Mouse (Mus musculus): ENCODE results near the gene Lima1. TPM values are rescaled to one million over a fixed set of nuclear protein-coding genes. Genes with fewer than 3 reads are reported as not detected.

The Lima1 gene
- total and polyA plus RNA-seq, 2 experiments from 2014 or later = 6.4 to 7.8 TPM

GRCm38 (mm10) chr15:99801885-99802572 lies 73.2 kb downstream of the Lima1 start:
- no peak for TF ChIP-seq CTCF (IDR thresholded peaks at IDR 0.05)
- Histone ChIP-seq H3K9me3 (ENCODE audit: low read length) (no peaks in the 10 kb centered on the region), H3K27ac (ENCODE audit: low read depth, low read length) (no peak overlapping the region), H3K9ac (replicated peaks; ENCODE audit: low read length, poor library complexity, severe bottlenecking) (no peak overlapping the region), H3K4me2 (ENCODE audit: low read depth, low read length, poor library complexity, severe bottlenecking) (no peak overlapping the region), H3K4me3 (ENCODE audit: low read depth, low read length) (no peak overlapping the region), H3K4me1 (ENCODE audit: insufficient read depth, low read length) (no peaks in the 10 kb centered on the region), H3K36me3 (ENCODE audit: insufficient read depth, low read length) (peaks cover 4% of the 10 kb centered on the region; the same call in 1 of the 2 replicates), H3K27me3 (ENCODE audit: insufficient read depth, low read length) (no peaks in the 10 kb centered on the region; the same call in 1 of the 2 replicates)
- DNase-seq (ENCODE audit: low spot score) (no peak), ATAC-seq (ENCODE audit: low FRiP score) (no peak)
- whole genome bisulfite sequencing = 71% methylated on average over 24 of the region's 24 CpGs

- H3K9me3 ChIP-seq (ENCODE audit: low read length) = no peaks in the 10 kb centered on the region
- no peak overlapping the region for H3K4me3 ChIP-seq (ENCODE audit: low read depth, low read length)
- no peak for DNase-seq (ENCODE audit: low spot score)
- ATAC-seq (ENCODE audit: low FRiP score) = no peak
- H3K4me1 ChIP-seq (ENCODE audit: insufficient read depth, low read length) = no peaks in the 10 kb centered on the region
- no peaks in the 10 kb centered on the region; the same call in 1 of the 2 replicates for H3K27me3 ChIP-seq (ENCODE audit: insufficient read depth, low read length)
- 92% methylated on average over 6 of the region's 6 CpGs for WGBS
- no peak for TF ChIP-seq CTCF (IDR thresholded peaks at IDR 0.05)
- no peak overlapping the region for H3K4me2 ChIP-seq (ENCODE audit: low read depth, low read length, poor library complexity, severe bottlenecking)
- H3K36me3 ChIP-seq (ENCODE audit: insufficient read depth, low read length) = no peaks in the 10 kb centered on the region
- no peak overlapping the region for H3K9ac ChIP-seq (replicated peaks; ENCODE audit: low read length, poor library complexity, severe bottlenecking)
- no peak overlapping the region for H3K27ac ChIP-seq (ENCODE audit: low read depth, low read length)
Measured at GRCm38 (mm10) chr15:99799706-99800105, 75.5 kb downstream of the Lima1 start.

GRCm38 (mm10) chr15:99797898-99798297 lies 77.4 kb downstream of the Lima1 start:
- no peak for ATAC-seq (ENCODE audit: low FRiP score)
- 76% methylated on average over 5 of the region's 5 CpGs for WGBS
- no peak overlapping the region for H3K4me3 ChIP-seq (ENCODE audit: low read depth, low read length)

GRCm38 (mm10) chr15:99796735-99797134 lies 78.5 kb downstream of the Lima1 start:
- Histone ChIP-seq H3K36me3 (ENCODE audit: insufficient read depth, low read length) (no peaks in the 10 kb centered on the region), H3K27ac (ENCODE audit: low read depth, low read length) (no peak overlapping the region), H3K4me3 (ENCODE audit: low read depth, low read length) (no peak overlapping the region), H3K4me1 (ENCODE audit: insufficient read depth, low read length) (no peaks in the 10 kb centered on the region), H3K9ac (replicated peaks; ENCODE audit: low read length, poor library complexity, severe bottlenecking) (no peak overlapping the region), H3K9me3 (ENCODE audit: low read length) (no peaks in the 10 kb centered on the region), H3K27me3 (ENCODE audit: insufficient read depth, low read length) (no peaks in the 10 kb centered on the region; the same call in 1 of the 2 replicates), H3K4me2 (ENCODE audit: low read depth, low read length, poor library complexity, severe bottlenecking) (no peak overlapping the region)
- DNase-seq (ENCODE audit: low spot score) (peak; percentile 43), ATAC-seq (ENCODE audit: low FRiP score) (no peak)
- 49% methylated on average over 9 of the region's 9 CpGs for WGBS
- TF ChIP-seq CTCF (IDR thresholded peaks at IDR 0.05) = no peak

More at GRCm38 (mm10) chr15:99797898-99798297, 77.4 kb downstream of the Lima1 start:
- H3K27me3 ChIP-seq (ENCODE audit: insufficient read depth, low read length) = no peaks in the 10 kb centered on the region; the same call in 1 of the 2 replicates
- no peak for TF ChIP-seq CTCF (IDR thresholded peaks at IDR 0.05)
- no peaks in the 10 kb centered on the region for H3K9me3 ChIP-seq (ENCODE audit: low read length)
- no peak overlapping the region for H3K27ac ChIP-seq (ENCODE audit: low read depth, low read length)
- no peaks in the 10 kb centered on the region for H3K4me1 ChIP-seq (ENCODE audit: insufficient read depth, low read length)
- H3K9ac ChIP-seq (replicated peaks; ENCODE audit: low read length, poor library complexity, severe bottlenecking) = no peak overlapping the region
- no peak overlapping the region for H3K4me2 ChIP-seq (ENCODE audit: low read depth, low read length, poor library complexity, severe bottlenecking)
- H3K36me3 ChIP-seq (ENCODE audit: insufficient read depth, low read length) = no peaks in the 10 kb centered on the region
- no peak for DNase-seq (ENCODE audit: low spot score)

GRCm38 (mm10) chr15:99796066-99796465 lies 79.2 kb downstream of the Lima1 start:
- DNase-seq (ENCODE audit: low spot score) = no peak
- no peak for ATAC-seq (ENCODE audit: low FRiP score)

GRCm38 (mm10) chr15:99792221-99792815 lies 82.9 kb downstream of the Lima1 start:
- no peak for TF ChIP-seq CTCF (IDR thresholded peaks at IDR 0.05)
- peaks cover 2% of the 10 kb centered on the region; the same call in 1 of the 2 replicates for H3K4me1 ChIP-seq (ENCODE audit: insufficient read depth, low read length)
- whole genome bisulfite sequencing = 95% methylated on average over 16 of the region's 16 CpGs
- no peak overlapping the region for H3K9ac ChIP-seq (replicated peaks; ENCODE audit: low read length, poor library complexity, severe bottlenecking)
- no peak overlapping the region for H3K4me2 ChIP-seq (ENCODE audit: low read depth, low read length, poor library complexity, severe bottlenecking)
- no peaks in the 10 kb centered on the region for H3K36me3 ChIP-seq (ENCODE audit: insufficient read depth, low read length)
- no peak overlapping the region for H3K27ac ChIP-seq (ENCODE audit: low read depth, low read length)
- DNase-seq (ENCODE audit: low spot score) (no peak), ATAC-seq (ENCODE audit: low FRiP score) (no peak)
- no peak overlapping the region for H3K4me3 ChIP-seq (ENCODE audit: low read depth, low read length)
- no peaks in the 10 kb centered on the region for H3K9me3 ChIP-seq (ENCODE audit: low read length)
- H3K27me3 ChIP-seq (ENCODE audit: insufficient read depth, low read length) = no peaks in the 10 kb centered on the region

More at GRCm38 (mm10) chr15:99796066-99796465, 79.2 kb downstream of the Lima1 start:
- Histone ChIP-seq H3K27me3 (ENCODE audit: insufficient read depth, low read length) (no peaks in the 10 kb centered on the region; the same call in 1 of the 2 replicates), H3K9me3 (ENCODE audit: low read length) (no peaks in the 10 kb centered on the region), H3K4me2 (ENCODE audit: low read depth, low read length, poor library complexity, severe bottlenecking) (no peak overlapping the region), H3K4me1 (ENCODE audit: insufficient read depth, low read length) (no peaks in the 10 kb centered on the region), H3K9ac (replicated peaks; ENCODE audit: low read length, poor library complexity, severe bottlenecking) (no peak overlapping the region), H3K27ac (ENCODE audit: low read depth, low read length) (no peak overlapping the region), H3K36me3 (ENCODE audit: insufficient read depth, low read length) (no peaks in the 10 kb centered on the region), H3K4me3 (ENCODE audit: low read depth, low read length) (no peak overlapping the region)
- WGBS = 89% methylated on average over 3 of the region's 3 CpGs
- peak; percentile 60 for TF ChIP-seq CTCF (IDR thresholded peaks at IDR 0.05)

All from midbrain, postnatal 0 days (tissue).